Mouse (Mus musculus): ENCODE data around the gene Cant1.

The Cant1 gene

DNA sequence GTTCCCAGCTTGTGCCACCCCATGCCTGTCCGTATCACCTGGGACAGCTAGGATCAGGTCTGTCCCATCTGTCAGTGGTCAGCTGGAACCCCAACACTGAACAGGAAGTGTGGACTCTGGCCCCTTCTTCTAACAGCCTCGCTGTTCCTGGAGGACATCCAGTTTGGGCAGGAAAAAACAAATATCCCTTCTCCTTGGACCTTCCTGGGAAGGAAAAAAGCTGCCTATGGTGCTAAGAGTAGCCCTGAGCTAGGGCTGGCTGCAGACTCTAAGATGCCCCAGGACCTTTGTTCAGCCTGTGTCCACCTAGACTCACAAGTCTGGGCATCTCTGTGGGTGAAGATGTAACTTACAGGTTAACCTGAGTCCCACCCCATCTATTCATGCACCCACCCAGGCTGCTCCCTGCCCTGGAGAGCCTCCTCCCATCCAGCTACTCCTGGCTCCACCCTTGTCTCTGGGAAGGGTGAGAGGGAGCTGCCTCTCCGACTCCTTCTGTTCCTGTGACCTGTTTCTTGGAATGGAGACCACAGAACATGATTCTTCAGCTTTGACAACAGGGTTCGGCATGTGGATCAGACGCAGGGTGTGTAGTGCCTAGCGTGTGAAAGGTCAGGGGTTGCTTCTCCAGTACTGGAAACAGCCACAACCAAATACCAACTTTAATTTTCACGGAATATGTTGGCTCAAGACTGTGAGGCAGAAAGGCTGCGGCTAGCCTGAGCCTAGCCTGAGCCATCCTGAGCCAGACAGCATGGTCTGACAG is 10.2 kb upstream of the Cant1 start:
- DNase-seq, result no peak

- no peak for DNase-seq
Measured at GRCm38 (mm10) chr11:118428460-118428868, 9.6 kb upstream of the Cant1 start.

DNA sequence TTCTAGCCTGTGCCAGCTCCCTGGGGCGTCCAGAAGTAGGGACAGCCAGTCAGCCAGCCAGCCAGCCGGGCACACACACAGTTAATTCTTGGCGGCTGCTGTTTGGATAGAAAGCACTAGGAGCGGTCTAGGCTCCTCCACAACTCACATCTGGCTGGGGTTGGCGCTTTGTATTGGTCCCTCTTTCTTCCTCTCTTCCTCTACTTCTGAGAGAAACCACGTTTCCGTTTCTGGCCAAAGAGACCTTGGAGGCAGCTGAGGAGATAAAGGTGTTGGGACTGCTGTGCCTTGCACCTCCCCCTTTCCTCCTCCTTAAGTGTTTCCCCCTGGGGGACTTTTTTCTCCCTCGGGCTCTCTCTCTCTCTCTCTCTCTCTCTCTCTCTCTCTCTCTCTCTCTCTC is 9.1 kb upstream of the Cant1 start, which contains the start of gene C1qtnf1:
TSS of gene C1qtnf1 (plus strand) at position 218 of the 400 bp plus-strand sequence.
- no peak for DNase-seq

- no peak for DNase-seq
Measured at GRCm38 (mm10) chr11:118427266-118427779, 8.4 kb upstream of the Cant1 start.

DNA sequence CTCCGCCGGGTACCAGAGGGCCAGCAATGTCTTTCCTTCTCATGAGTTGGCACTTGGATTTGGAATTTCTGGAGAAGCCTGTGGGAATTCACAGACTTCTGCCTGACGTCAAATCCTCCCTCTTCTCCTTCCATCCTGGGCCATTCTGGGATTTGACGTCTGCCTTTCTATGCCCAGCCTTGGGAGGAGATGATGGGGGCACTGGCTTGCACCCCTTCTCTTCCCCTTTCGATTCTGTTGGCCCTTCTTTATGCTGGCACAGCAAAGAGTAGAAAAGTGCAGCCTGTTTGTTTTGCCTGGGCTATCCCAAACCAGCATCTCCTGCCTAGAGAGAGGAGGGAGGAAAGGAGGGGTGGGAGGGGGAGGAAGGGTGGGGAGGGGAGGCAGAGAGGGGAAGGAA is 7.9 kb upstream of the Cant1 start:
- DNase-seq, result no peak

GRCm38 (mm10) chr11:118424621-118425335 is 5.9 kb upstream of the Cant1 start:
- no peak for DNase-seq

DNA sequence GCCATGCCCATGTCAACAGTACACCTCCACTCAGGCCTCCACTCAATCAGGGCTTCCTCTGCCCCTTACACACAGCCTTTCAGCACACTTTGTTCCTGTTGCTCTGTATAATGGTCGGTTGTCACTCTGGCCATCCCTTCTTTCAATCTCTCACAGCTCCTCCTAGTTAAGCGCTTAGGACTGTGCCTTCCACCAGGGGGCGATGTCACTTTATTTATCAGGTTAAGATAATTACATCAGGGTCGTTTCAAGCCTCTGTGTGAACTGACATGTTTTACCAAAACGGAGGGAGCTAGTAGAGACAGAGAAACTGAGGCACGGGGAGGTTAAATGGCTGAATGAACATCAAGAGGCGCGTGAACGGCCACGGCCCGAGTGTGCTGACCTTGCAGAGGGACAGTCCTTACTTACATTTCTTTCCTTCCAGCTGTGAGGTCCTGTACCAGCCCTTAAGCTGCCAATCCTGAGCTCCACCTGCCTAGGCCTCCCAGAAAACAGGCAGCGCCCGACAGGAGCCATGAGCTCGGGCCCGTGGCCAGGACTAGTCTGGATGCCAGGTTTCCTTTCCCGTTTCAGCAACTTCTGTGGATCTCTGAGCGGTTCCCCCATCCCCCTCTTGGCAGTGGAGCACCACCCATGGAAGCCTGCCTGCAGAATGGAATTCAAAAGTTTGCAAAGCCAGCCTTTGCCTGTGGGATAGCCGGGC is 4.5 kb upstream of the Cant1 start:
- peak; percentile 79 for DNase-seq

DNA sequence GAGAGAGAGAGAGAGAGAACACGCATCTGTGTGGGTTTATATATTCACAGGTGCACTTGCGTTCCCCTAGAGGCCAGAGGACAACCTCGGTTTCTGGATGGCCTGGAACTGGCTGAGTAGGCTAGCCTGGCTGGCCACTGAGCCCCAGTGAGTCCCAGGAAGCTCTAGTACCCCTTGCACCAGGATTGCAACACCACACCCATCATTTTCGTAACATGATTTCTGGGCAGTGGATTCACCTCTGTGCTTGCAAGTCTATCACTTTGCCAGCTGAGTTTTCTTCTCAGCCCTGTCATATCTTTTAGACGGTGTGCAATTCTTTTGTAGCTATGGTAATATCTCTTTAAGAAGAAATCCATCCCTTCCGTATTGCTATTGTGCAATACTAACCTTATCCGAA is 1.4 kb upstream of the Cant1 start:
- no peak for DNase-seq

GRCm38 (mm10) chr11:118418442-118418833 is 448 bp downstream of the Cant1 start:
- DNase-seq, result no peak

- no peak for DNase-seq
Measured at GRCm38 (mm10) chr11:118417496-118417895, 1.4 kb downstream of the Cant1 start.

GRCm38 (mm10) chr11:118416046-118416445 is 2.8 kb downstream of the Cant1 start:
- no peak for DNase-seq

- DNase-seq, result no peak
Measured at GRCm38 (mm10) chr11:118415630-118416029, 3.3 kb downstream of the Cant1 start.

DNA sequence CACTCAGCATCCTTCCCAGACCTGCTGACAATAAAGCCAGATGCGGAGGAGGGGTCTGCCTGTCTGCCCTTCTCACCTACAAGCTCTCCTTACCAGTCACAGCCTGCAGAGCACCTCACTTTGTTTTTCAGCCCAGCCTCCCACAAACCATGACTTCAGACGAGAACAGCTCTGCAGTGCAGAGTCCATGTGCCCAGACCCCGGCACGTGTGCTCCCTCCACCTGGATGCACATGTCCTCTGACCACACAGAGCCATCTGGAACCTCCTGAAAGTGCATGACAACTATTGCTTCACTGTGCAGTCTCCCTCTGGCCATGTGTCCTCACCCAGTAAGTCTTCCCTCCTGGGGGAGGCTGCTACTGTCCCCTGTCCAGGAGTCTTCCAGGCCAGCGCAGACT is 4.6 kb downstream of the Cant1 start:
- no peak for DNase-seq

DNA sequence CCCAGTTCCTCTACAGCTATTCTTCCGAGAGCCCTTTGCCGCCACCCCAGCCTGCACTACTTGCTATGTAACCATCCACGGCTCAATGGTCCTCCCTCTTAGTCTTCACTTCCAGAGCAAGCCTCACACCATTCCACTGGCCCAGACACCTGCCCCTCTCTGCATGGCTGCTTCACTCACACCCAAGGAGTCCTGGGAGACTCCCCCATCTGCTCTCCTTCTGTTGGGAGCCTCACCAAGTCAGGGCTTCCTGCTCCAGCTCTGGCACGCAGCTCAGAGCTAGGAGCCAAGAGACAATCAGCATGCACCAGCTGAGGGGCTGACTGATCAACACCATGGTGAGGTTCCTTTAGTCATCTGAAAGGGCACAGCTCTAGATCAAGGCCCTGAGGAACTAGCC is 5.8 kb downstream of the Cant1 start:
- DNase-seq, result peak; percentile 77

- DNase-seq, result no peak
Measured at GRCm38 (mm10) chr11:118412601-118413000, 6.3 kb downstream of the Cant1 start.

DNA sequence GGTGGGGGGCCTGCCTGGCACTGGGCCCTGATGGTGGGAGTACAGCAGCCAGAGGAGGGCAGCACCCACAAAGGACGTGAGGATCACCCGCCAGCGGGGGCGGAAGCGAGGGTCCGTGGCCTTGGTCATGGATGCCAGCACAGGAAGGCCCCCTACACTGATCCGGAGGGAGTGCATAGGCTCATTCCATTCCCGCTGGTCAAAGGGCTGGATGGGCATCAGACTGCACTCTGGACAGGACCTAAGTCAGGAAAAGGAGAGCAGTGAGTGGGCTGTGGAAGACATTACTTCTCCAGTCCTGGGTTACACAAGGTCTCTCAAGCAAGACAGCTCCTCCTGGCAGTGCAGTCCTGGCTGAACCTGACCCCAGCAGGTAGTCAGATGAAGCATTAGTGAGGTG is 7.6 kb downstream of the Cant1 start:
- no peak for DNase-seq

GRCm38 (mm10) chr11:118410479-118410878 is 8.4 kb downstream of the Cant1 start:
- DNase-seq, result no peak

DNA sequence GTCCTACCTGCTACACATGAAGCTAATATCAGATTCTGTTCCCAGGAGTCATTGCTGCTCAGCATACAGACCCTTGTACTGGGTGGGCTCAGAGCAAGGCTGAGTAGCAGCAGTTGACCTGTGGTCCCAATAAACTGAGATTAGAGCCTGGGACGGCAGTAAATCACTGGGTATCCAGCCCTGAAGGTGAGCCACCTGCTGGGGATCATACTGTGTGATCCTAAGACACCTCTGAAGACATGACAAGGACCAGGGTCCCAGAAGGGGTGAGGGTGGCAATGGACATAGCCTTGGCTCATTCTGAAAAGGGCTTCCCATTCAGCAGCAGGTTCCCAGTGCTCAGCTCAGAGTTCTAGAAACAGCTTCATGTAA is 8.8 kb downstream of the Cant1 start:
- DNase-seq, result no peak

DNA sequence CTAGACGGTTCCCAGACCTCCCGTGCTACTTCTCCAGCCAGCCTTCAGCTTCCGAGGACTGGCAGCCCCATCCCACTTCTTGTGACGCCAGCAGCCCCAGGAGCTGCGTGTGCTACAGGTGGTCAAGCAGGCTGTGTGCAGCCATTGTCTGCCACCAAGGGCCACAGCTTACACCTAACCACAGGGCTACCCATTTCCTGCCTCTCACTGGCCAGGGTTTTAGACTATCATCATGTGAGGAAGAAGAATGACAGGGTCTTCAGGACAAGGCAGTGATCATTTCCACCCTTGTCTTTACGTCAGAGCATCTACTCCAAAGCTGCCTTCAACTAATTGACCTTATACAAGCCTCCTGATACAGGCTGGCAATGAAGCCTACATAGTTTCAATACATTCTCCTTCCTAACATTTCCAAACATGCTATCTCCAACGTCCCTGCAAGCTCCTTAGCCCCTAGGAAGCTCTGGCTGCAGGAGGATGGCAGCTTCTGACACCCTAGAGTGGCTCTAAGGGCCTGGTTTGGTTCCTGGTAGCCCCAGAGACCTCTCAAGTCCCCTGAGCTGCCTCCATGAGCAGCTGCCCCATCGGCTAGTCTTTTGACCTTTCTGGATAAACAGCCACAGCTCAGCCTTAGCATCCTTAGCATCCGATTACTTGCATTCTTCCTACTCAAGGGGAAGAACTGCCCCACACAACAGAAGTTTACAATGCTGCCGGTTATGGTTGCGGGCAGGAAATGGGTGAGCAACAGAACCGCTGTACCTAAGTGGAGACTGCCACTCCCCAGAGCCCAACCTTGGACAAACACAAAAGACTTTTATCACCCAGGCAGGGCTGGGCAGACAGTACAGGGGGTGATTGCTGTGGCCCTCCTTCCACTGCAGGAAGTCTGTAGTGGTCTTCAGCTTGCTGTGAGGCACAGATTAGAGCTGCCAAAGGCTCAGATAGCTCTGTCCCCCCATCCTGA is 9.5 kb downstream of the Cant1 start:
- DNase-seq, result peak; percentile 10

DNA sequence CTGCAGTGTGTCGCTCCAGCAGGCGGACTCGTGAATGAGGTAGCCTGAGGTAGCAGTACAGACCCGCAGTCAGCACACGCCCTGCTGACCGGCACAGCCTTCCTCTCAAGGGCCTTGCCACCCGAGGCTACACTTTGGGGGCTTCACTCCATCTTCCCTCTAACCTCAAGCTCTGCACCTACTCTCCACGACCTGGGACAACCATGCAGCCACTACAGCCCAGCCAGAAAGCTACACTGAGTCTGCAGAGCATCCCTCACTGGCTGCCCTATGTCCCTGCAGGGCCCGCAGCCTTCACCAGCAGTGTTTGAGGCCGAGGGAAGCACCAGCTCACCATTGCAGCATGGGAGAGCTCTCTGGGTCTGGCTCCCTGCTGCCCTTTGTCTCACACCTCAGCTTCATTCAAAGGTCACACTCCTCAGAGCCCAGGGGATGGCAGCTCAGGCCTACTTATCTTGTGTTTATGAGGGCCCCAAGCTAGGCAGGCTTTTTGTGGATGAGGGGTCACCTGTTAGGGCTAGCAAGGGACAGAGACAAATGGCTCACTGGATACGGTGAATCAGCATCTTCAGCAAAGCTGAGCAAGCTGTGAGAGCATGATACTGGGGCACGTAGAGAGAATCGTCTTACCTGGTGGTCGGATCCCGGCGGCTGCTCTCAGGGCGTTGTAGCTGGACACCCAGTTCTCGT is 10.7 kb downstream of the Cant1 start:
- no peak for DNase-seq

- peak; percentile 38 for DNase-seq
Measured at GRCm38 (mm10) chr11:118407318-118407910, 11.5 kb downstream of the Cant1 start.
